Mouse (Mus musculus): ENCODE data around the gene Gm21117. TPM values are rescaled to one million over a fixed set of nuclear protein-coding genes. Genes with fewer than 3 reads are reported as not detected.
"Not testable (repeated sequence)": the region's sequence is repeated elsewhere in the genome, so short reads cannot be mapped to it uniquely, and the experiment has no call there.

Gene Gm21117
- not detected for total RNA-seq (2021)
- long read RNA-seq, experiment 1 = 0 reads
- long read RNA-seq, experiment 2 = 0 reads

DNA sequence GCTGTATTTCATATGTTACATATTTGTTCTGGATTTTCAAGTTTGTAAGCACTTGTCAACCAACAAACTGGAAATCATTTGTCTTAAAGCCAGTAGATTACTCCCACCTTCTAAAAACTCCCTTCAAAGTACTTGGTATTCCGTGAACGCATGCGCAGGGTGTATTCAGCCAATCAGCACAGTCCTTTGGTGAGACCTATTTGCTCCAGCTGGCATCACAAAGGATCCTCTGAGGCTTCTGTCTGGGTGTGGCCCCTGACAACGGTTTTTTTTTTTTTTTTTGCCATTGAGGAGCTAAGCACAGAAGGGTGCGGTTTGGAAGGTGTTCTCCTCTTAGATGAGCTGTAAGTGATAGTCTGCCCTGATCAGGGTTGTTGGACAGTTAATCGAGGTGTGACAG is at the start of gene Gm21117:
Gm21117 (plus strand) TSS at position 301 of the 400 bp plus-strand sequence.
- DNase-seq; H3K4me3 ChIP-seq; H3K27ac ChIP-seq; intact Hi-C loops (cut with DNase I): not testable (repeated sequence)

Data from gastrocnemius, adult 2 months (tissue).